Mouse (Mus musculus) hindbrain, postnatal 0 days (tissue): ENCODE data around the gene Aldh3a2. TPM values are rescaled to one million over a fixed set of nuclear protein-coding genes. Genes with fewer than 3 reads are reported as not detected.

Experiments
- ATAC-seq: fragments of 200-750 bp; cut with Nextera tagmentation; 2 replicates; pipeline ENCODE4 v1.8.0; 2017; ENCODE audit warnings: mild to moderate bottlenecking, moderate TSS enrichment, moderate library complexity
- DNase-seq: peaks from one replicate; pipeline ENCODE4 v3.0.0-alpha.2; 2015; ENCODE audit warnings: low spot score
- H3K27ac ChIP-seq: fragments of 300-500 bp; sonication (generic); 2 replicates; pipeline ENCODE4 v1.5.1; 2014; ENCODE audit warnings: mild to moderate bottlenecking
- H3K27me3 ChIP-seq: fragments of 300-500 bp; sonication (generic); 2 replicates; pipeline ENCODE4 v1.6.1; 2014; ENCODE audit warnings: low read length, mixed read lengths; ENCODE audit not compliant: insufficient read depth
- H3K36me3 ChIP-seq: fragments of 300-500 bp; sonication (generic); 2 replicates; pipeline ENCODE4 v1.6.1; 2014; ENCODE audit warnings: low read length, mixed read lengths; ENCODE audit not compliant: insufficient read depth
- H3K4me1 ChIP-seq: fragments of 300-500 bp; sonication (generic); 2 replicates; pipeline ENCODE4 v1.6.1; 2014; ENCODE audit warnings: antibody characterized with exemption, low read length, mixed read lengths; ENCODE audit not compliant: insufficient read depth
- H3K4me2 ChIP-seq: fragments of 300-500 bp; sonication (generic); 2 replicates; pipeline ENCODE4 v1.6.1; 2014; ENCODE audit warnings: low read depth, mild to moderate bottlenecking, low read length, moderate library complexity, mixed read lengths
- H3K4me3 ChIP-seq: fragments of 300-500 bp; sonication (generic); 2 replicates; pipeline ENCODE4 v1.5.1; 2014; ENCODE audit warnings: low read length
- H3K9ac ChIP-seq: fragments of 300-500 bp; sonication (generic); replicated peaks from 2 replicates; pipeline ENCODE4 v1.6.1; 2014; ENCODE audit warnings: mild to moderate bottlenecking, low read length, moderate library complexity, mixed read lengths
- H3K9me3 ChIP-seq: fragments of 300-500 bp; sonication (generic); 2 replicates; pipeline ENCODE4 v1.6.1; 2016; ENCODE audit warnings: low read length, mixed read lengths
- CTCF ChIP-seq: IDR thresholded peaks from 2 replicates; pipeline ENCODE4 v1.5.1; 2016; ENCODE audit warnings: antibody characterized with exemption, control low read depth, low read depth
- WGBS: fragments of 180-500 bp; shearing (Covaris S2); extraction: QIAGEN DNeasy Blood & Tissue Kit; methylation state at CpG from one replicate; pipeline ENCODE4 v1.1.7; 2014; 5-methylcytosine and 5-hydroxymethylcytosine counted together
- polyA plus RNA-seq: library from polyadenylated mRNA; unstranded; fragments of >200 nt; fragmentation: Nextera tagmentation; extraction: Ambion mirVana; gene quantifications from 2 replicates; pipeline ENCODE4 v1.2.1, GENCODE M21; 2015
- total RNA-seq: library from RNA; depleted of rRNA; stranded (reverse); fragments of >200 nt; gene quantifications from 2 replicates; pipeline ENCODE4 v1.2.3, GENCODE M21; 2014

Gene Aldh3a2
- total and polyA plus RNA-seq, 2 experiments from 2014 or later = 36.2 to 40.4 TPM

DNA sequence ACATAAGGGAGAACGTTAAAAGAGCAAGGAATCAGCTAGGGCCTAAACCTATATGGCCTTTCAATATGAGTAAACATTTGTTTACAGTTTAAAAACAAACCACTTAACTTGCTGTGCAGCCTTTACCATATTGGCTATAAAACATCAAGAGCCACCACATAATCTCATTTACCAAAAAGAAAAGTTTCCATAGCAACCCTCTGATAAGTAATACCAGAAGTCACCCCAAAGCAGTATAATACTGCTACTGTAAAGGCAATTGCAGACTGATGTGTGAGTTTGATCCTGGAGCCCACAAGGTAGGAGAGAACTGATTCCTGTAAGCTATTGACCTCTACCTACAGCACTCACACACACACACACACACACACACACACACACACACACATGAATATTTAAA lies 7.2 kb upstream of the Aldh3a2 start:
- no peaks in the 10 kb centered on the region for H3K27me3 ChIP-seq
- WGBS = 80% methylated on average over 1 of the region's 1 CpGs

GRCm38 (mm10) chr11:61273928-61274327 lies 6.7 kb upstream of the Aldh3a2 start:
- DNase-seq (no peak), ATAC-seq (no peak)
- WGBS = 85% methylated on average over 2 of the region's 2 CpGs
- no peak for TF ChIP-seq CTCF
- Histone ChIP-seq H3K9me3 (no peaks in the 10 kb centered on the region), H3K4me1 (no peaks in the 10 kb centered on the region), H3K4me3 (no peak overlapping the region), H3K36me3 (no peaks in the 10 kb centered on the region), H3K27ac (no peak overlapping the region), H3K9ac (no peak overlapping the region), H3K27me3 (no peaks in the 10 kb centered on the region), H3K4me2 (no peak overlapping the region)

More for the DNA sequence above, 7.2 kb upstream of the Aldh3a2 start:
- H3K4me2 ChIP-seq = no peak overlapping the region
- TF ChIP-seq CTCF = no peak
- no peak overlapping the region for H3K27ac ChIP-seq
- H3K4me3 ChIP-seq = no peak overlapping the region
- H3K36me3 ChIP-seq = no peaks in the 10 kb centered on the region
- ATAC-seq (no peak), DNase-seq (no peak)
- H3K9me3 ChIP-seq = no peaks in the 10 kb centered on the region
- no peak overlapping the region for H3K9ac ChIP-seq
- no peaks in the 10 kb centered on the region for H3K4me1 ChIP-seq

DNA sequence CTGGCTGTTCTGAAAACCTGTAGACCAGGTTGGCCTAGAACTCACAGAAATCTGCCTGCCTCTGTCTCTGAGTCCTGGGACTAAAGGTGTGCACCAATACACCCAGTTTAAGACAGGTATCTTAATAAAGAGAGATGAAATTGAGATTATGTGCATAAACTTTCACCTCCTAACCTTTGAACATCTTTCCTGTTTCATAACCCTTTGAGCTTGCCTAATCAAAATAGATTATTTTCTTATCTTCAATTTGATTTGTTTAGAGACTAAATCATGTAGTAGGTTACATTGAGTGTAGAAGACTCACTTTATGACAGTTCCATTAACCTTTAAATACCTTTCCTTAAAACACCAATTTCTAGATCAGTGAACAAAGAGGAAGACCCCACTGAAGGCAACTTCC lies 4.3 kb upstream of the Aldh3a2 start:
- ATAC-seq (no peak), DNase-seq (no peak)
- H3K9me3 ChIP-seq = no peaks in the 10 kb centered on the region
- H3K4me2 ChIP-seq = no peak overlapping the region
- no peak overlapping the region for H3K27ac ChIP-seq
- no peak overlapping the region for H3K4me3 ChIP-seq
- TF ChIP-seq CTCF = no peak
- H3K36me3 ChIP-seq = no peaks in the 10 kb centered on the region
- H3K27me3 ChIP-seq = no peaks in the 10 kb centered on the region
- no peak overlapping the region for H3K9ac ChIP-seq
- no peaks in the 10 kb centered on the region for H3K4me1 ChIP-seq

- Histone ChIP-seq H3K36me3 (no peaks in the 10 kb centered on the region), H3K4me3 (no peak overlapping the region), H3K27me3 (no peaks in the 10 kb centered on the region), H3K27ac (no peak overlapping the region), H3K9ac (no peak overlapping the region), H3K9me3 (no peaks in the 10 kb centered on the region), H3K4me2 (no peak overlapping the region), H3K4me1 (0 out of 2 replicates have a peak, but pooled peaks cover 5% of the 10 kb centered on the region)
- 62% methylated on average over 5 of the region's 5 CpGs for WGBS
- ATAC-seq = no peak
- TF ChIP-seq CTCF = no peak
- DNase-seq = no peak
Measured at GRCm38 (mm10) chr11:61270406-61270805, 3.1 kb upstream of the Aldh3a2 start.

DNA sequence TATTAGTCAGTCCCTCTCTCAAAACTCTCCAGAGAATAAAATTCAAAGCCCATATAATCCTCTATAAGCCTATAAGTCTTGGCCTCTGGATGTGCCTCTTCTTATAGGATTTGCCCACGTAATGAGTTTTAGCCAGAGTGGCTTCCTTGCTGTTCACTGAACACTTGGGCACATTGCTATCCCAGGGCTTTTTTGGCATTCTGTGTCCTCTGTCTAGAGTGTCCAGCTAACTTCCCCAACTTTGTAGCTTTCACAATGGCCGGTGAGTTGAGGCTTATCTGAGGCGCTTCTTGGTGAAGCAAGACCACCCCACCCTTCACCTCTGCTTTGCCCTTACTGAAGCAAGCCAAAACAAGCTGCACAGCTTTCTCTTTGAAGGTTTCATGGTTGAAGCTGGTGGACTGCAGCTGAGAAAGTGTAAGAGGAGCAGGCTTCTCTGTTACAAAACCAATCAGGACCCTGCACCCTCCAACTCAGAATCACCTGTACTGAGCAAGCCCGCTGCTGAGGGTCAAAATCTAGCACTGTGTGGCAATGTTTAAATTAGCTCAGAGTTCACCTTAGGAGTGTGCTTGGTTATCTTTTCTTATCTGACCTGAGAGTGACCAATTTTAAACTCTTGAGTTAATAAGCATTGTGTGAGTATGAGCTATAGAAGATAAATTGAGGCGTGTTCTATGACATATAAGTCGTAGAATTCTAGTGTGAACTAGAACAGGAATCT lies 1.5 kb upstream of the Aldh3a2 start:
- no peak overlapping the region for H3K27ac ChIP-seq
- ATAC-seq (no peak), DNase-seq (no peak)
- 91% methylated on average over 6 of the region's 6 CpGs for whole genome bisulfite sequencing
- no peak overlapping the region for H3K4me3 ChIP-seq
- TF ChIP-seq CTCF = no peak
- H3K9ac ChIP-seq = no peak overlapping the region
- no peaks in the 10 kb centered on the region for H3K9me3 ChIP-seq
- 0 out of 2 replicates have a peak, but pooled peaks cover 5% of the 10 kb centered on the region for H3K4me1 ChIP-seq
- H3K27me3 ChIP-seq = no peaks in the 10 kb centered on the region
- peaks cover 4% of the 10 kb centered on the region; the same call in 1 of the 2 replicates for H3K36me3 ChIP-seq
- H3K4me2 ChIP-seq = no peak overlapping the region

DNA sequence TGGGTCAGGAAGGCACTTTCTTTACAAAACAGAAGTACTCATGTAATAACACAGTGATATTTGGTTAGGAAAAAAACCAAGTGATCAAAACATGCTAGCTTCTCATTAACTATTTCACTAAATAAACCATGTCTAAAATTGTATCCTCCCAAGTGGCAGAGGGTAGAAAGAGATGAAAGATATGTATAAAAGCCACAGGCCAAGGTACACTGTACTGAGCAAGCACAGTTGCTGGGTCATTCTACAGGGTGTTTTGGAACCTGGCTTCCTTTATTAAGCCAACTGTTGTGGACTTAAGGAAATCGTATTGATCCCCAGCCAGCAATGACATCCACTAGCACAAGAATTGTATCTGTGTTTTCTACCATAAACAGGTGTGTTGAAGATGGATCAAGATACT lies 3.4 kb downstream of the Aldh3a2 start:
- peaks cover 31% of the 10 kb centered on the region for H3K36me3 ChIP-seq
- no peak overlapping the region for H3K4me3 ChIP-seq
- ATAC-seq (no peak), DNase-seq (no peak)
- no peak for TF ChIP-seq CTCF
- no peaks in the 10 kb centered on the region for H3K9me3 ChIP-seq
- no peak overlapping the region for H3K9ac ChIP-seq
- no peak overlapping the region for H3K4me2 ChIP-seq
- H3K27me3 ChIP-seq = no peaks in the 10 kb centered on the region
- 0 out of 2 replicates have a peak, but pooled peaks cover 5% of the 10 kb centered on the region for H3K4me1 ChIP-seq
- WGBS = 86% methylated on average over 1 of the region's 1 CpGs
- no peak overlapping the region for H3K27ac ChIP-seq

DNA sequence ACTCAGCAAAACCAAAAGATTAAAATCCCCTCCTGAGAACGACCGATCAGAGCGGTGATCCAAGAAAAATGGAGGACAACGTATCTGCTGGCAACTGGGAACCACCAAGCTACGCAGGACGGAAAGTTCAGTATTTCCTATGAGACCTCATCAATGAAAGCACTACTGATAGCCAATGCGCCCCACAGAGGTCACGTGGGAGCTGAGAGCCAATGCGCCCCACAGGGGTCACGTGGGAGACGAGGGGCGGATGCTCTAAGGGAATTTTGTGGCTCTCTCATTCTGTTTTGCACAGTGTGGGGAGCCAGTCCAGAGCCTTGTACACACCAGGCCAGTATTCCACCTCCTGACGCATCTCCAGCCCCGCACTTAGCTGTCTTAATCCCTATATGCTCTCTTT lies 4.7 kb downstream of the Aldh3a2 start:
- no peaks in the 10 kb centered on the region for H3K27me3 ChIP-seq
- H3K4me3 ChIP-seq = no peak overlapping the region
- ATAC-seq (no peak), DNase-seq (no peak)
- 88% methylated on average over 14 of the region's 14 CpGs for WGBS
- no peak overlapping the region for H3K27ac ChIP-seq
- no peak for TF ChIP-seq CTCF
- H3K9me3 ChIP-seq = no peaks in the 10 kb centered on the region
- no peak overlapping the region for H3K4me2 ChIP-seq
- no peak overlapping the region for H3K9ac ChIP-seq
- H3K36me3 ChIP-seq = peaks cover 36% of the 10 kb centered on the region
- H3K4me1 ChIP-seq = 0 out of 2 replicates have a peak, but pooled peaks cover 5% of the 10 kb centered on the region
